Mouse (Mus musculus) pancreas, adult 10 weeks (tissue): ENCODE measurements around the gene Exoc2. TPM values are rescaled to one million over a fixed set of nuclear protein-coding genes. Genes with fewer than 3 reads are reported as not detected.

Experiments used
- polyA plus RNA-seq: library from polyadenylated mRNA; stranded (reverse); fragments of 350-450 nt; fragmentation: Illumina TruSeq; extraction: RNeasy Lipid Tissue Mini Kit (QIAGEN cat#74804); gene quantifications from one replicate; pipeline ENCODE4 v1.2.3, GENCODE M21; 2015; ENCODE audit warnings: low read depth, low replicate concordance; ENCODE audit not compliant: insufficient read depth

Exoc2 gene
- 3.1 TPM for polyA plus RNA-seq

DNA sequence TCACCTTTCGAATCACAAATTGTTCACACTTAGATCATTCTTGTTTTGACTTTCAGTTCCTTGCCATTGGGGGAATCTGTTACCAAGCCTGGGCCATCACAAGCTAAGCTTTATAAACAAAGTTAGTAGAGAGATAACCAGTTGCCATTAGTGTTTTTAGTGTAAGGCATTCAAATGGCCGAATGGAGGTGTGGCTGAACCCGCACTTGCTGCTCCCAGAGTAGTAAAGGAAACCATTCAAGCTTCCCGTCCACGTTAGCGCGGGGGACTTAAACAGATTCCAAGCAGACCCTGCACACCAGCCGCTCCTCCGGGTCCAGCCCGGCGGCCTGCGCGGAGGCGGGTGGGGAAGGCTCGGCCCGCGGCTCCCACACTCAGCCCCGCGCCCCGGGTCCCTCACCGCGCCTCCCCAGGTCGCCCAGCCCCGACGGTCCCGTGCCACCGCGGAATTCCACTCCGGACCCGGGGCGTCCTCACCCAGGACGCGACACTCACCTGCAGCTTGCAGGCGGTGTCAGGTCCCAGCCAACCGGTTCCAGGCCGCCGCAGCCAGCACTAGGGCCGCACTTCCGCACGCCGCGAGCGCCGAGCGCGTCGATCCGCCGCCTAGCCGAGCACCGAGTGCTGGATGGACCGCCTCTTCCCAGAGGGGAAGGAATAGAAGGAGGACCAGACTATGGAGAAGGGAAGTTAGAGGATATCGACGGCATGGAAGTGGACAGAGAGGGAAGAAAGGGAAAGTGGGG is at the start of gene Exoc2, which contains the start of gene Gm5447:
TSS of gene Exoc2 (minus strand) at position 593 of the 746 bp plus-strand sequence.
TSS of gene Gm5447 (plus strand) at position 704 of the 746 bp plus-strand sequence.

GRCm38 (mm10) chr13:30947540-30947939 is 26.4 kb downstream of the Exoc2 start, which contains the start of gene Hus1b:
Gene Hus1b (minus strand): TSS chr13:30947759.

Other genes starting within 250 kb of the Exoc2 start
- 0.22 TPM for gene Irf4, start 224.9 kb downstream of the Exoc2 start, polyA plus RNA-seq
- not detected for gene Hus1b, start 26.3 kb downstream of the Exoc2 start, polyA plus RNA-seq
- gene Gm5447, start 111 bp upstream of the Exoc2 start, polyA plus RNA-seq: not detected